Mouse (Mus musculus) lung, postnatal 0 days (tissue): ENCODE results near the gene Spata6. TPM values are rescaled to one million over a fixed set of nuclear protein-coding genes. Genes with fewer than 3 reads are reported as not detected.
A peak's percentile ranks its signal among the peaks of the same experiment; 100 is the strongest.

Source experiments
- ATAC-seq: fragments of 200-750 bp; cut with Nextera tagmentation; 2 replicates; pipeline ENCODE4 v1.8.0; 2017; ENCODE audit warnings: moderate library complexity
- DNase-seq: peaks from one replicate; pipeline ENCODE4 v3.0.0-alpha.2; 2016; ENCODE audit warnings: low spot score
- H3K27ac ChIP-seq: fragments of 300-500 bp; sonication (generic); 2 replicates; pipeline ENCODE4 v1.5.1; 2014; ENCODE audit warnings: antibody characterized with exemption, mild to moderate bottlenecking, low read length, mixed read lengths
- H3K27me3 ChIP-seq: fragments of 300-500 bp; sonication (generic); replicated peaks from 2 replicates; pipeline ENCODE4 v1.6.1; 2014; ENCODE audit warnings: low read length, mixed read lengths; ENCODE audit not compliant: insufficient read depth
- H3K36me3 ChIP-seq: fragments of 300-500 bp; sonication (generic); 2 replicates; pipeline ENCODE4 v1.6.1; 2014; ENCODE audit warnings: low read length, mixed read lengths; ENCODE audit not compliant: insufficient read depth
- H3K4me1 ChIP-seq: fragments of 300-500 bp; sonication (generic); 2 replicates; pipeline ENCODE4 v1.6.1; 2014; ENCODE audit warnings: antibody characterized with exemption, low read depth, low read length, mixed read lengths; ENCODE audit not compliant: insufficient read depth
- H3K4me2 ChIP-seq: fragments of 300-500 bp; sonication (generic); replicated peaks from 2 replicates; pipeline ENCODE4 v1.6.1; 2014; ENCODE audit warnings: low read depth, mild to moderate bottlenecking, low read length, moderate library complexity, mixed read lengths
- H3K4me3 ChIP-seq: fragments of 300-500 bp; sonication (generic); 2 replicates; pipeline ENCODE4 v1.5.1; 2014; ENCODE audit warnings: low read depth, low read length
- H3K9ac ChIP-seq: fragments of 300-500 bp; sonication (generic); replicated peaks from 2 replicates; pipeline ENCODE4 v1.6.1; 2014; ENCODE audit warnings: low read depth, mild to moderate bottlenecking
- H3K9me3 ChIP-seq: fragments of 300-500 bp; sonication (generic); 2 replicates; pipeline ENCODE4 v1.6.1; 2016; ENCODE audit warnings: low read length, mixed read lengths
- CTCF ChIP-seq: IDR thresholded peaks from 2 replicates; pipeline ENCODE4 v1.5.1; 2016; ENCODE audit warnings: antibody characterized with exemption, mild to moderate bottlenecking
- EP300 ChIP-seq: IDR thresholded peaks from 2 replicates; pipeline ENCODE4 v1.6.1; 2016; ENCODE audit warnings: antibody characterized with exemption, mild to moderate bottlenecking, control low read depth
- WGBS: fragments of 180-500 bp; shearing (Covaris S2); extraction: QIAGEN DNeasy Blood & Tissue Kit; methylation state at CpG from one replicate; pipeline ENCODE4 v1.1.7; 2014; 5-methylcytosine and 5-hydroxymethylcytosine counted together
- polyA plus RNA-seq: library from polyadenylated mRNA; unstranded; fragments of >200 nt; fragmentation: Nextera tagmentation; extraction: Ambion mirVana; gene quantifications from 2 replicates; pipeline ENCODE4 v1.2.1, GENCODE M21; 2015

Gene Spata6
- 33.2 and 33.4 TPM in 2 replicates for polyA plus RNA-seq

DNA sequence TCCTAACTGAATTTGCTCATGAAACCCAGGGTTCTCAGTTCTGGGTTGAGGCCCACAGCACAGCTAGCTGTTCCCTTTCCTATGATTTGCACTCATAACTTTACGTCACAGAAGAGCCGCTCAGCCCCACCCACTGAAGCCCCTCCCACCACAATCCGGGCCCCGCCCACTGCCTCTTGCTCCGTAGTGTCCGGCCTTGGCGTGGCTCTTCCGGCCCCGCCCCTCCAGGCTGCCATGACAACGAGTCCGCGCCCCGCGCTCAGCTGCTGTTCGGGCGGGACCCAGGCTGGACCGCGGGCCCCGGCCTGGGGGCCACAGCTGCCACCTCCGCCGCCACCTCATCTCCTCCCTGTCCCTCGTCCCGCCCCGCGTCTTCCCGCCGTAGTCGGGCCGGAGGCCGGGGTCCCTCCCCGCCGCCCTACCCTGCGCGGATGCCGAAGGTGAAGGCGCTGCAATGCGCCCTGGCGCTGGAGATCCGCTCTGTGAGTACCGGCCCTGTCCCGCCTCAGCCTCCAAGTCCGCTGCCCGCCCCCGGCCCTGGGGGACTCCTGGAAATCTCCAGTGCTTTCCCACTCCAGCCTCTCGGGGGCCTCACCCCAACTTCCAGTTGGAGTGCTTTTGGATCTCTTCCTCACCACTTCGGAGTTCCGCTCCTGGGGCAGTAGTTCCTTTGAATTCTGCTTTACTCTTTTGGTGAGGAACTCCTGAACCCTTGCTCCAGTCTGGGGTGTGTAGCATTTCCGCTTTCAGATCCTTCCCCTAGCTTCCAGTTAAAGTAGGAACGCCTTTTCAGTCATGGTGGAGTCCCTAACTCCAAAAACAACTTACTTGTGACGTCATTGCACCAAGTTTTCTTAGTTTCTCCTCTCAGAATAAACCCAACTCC lies at the start of gene Spata6:
TSS of gene Spata6 (plus strand) at position 209 of the 886 bp plus-strand sequence.
- Histone ChIP-seq H3K4me2 (peak within 1 kb of the TSS; percentile 73), H3K27ac (peak within 1 kb of the TSS; percentile 90), H3K9ac (peak within 1 kb of the TSS; percentile 78), H3K4me3 (peak within 1 kb of the TSS; percentile 89), H3K27me3 (no peaks in the 10 kb centered on the region), H3K4me1 (peaks cover 3% of the 10 kb centered on the region; the same call in 1 of the 2 replicates), H3K9me3 (no peaks in the 10 kb centered on the region), H3K36me3 (no peaks in the 10 kb centered on the region)
- ATAC-seq (peak; percentile 98), DNase-seq (peak; percentile 93)
- TF ChIP-seq CTCF (no peak), EP300 (no peak)
- WGBS = under 1% methylated on average over 49 of the region's 50 CpGs

DNA sequence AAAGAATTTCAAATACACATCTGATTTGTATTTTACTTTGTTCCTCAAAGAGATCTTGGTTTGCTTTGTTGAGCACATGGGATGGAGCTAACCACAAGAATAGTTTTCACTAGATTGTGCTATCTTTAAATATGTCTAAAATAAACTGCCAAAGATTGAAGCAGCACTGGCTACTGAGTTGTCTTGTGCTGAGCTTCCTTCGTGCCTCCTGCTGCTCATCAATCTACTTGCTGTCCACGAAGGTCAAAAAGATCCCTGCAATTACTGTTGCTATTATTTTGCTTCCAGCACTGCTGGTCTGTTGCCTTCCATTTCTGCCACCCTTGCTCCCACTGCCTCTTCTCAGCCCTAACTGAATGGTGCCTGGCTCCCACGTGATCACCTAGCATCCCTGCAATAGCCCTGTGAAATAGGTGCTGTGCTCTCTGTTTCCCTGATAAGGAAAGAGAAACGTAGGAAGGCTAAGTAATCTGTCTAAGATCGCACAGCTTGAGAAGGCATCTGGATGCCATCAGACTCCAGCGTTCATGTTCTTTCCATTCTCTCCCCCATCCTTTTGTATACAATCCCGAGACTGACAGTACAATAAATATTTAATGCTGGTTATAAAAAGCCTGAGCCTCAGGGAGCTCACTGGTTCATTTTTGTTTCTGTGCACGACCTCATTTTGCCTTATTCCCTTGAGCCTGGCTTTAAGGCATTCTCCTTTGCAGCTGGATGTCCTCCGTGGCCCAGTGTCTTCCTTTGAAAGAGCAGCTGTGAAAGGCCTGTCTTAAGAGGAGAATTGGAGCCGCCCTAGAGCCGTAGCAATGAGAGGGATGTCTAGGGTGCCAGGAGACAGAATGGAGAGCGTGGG lies 49.0 kb upstream of the Spata6 start:
- Histone ChIP-seq H3K4me3 (no peak overlapping the region), H3K4me2 (no peak overlapping the region), H3K9me3 (no peaks in the 10 kb centered on the region), H3K36me3 (no peaks in the 10 kb centered on the region), H3K27me3 (no peaks in the 10 kb centered on the region), H3K27ac (no peak overlapping the region), H3K9ac (no peak overlapping the region), H3K4me1 (no peaks in the 10 kb centered on the region)
- WGBS = 21% methylated on average over 12 of the region's 12 CpGs
- TF ChIP-seq EP300 (no peak), CTCF (no peak)
- DNase-seq (peak; percentile 35), ATAC-seq (peak; percentile 53)

- TF ChIP-seq CTCF (no peak), EP300 (no peak)
- Histone ChIP-seq H3K4me1 (no peaks in the 10 kb centered on the region), H3K9ac (no peak overlapping the region), H3K36me3 (no peaks in the 10 kb centered on the region), H3K4me2 (no peak overlapping the region), H3K27ac (no peak overlapping the region), H3K27me3 (no peaks in the 10 kb centered on the region), H3K9me3 (no peaks in the 10 kb centered on the region), H3K4me3 (no peak overlapping the region)
- no peak for DNase-seq
- WGBS = 39% methylated on average over 4 of the region's 4 CpGs
- ATAC-seq = no peak
Observed at GRCm38 (mm10) chr4:111671440-111671839, 48.3 kb upstream of the Spata6 start.

GRCm38 (mm10) chr4:111673904-111674303 lies 45.9 kb upstream of the Spata6 start:
- Histone ChIP-seq H3K4me1 (no peaks in the 10 kb centered on the region), H3K27me3 (no peaks in the 10 kb centered on the region), H3K9ac (no peak overlapping the region), H3K36me3 (no peaks in the 10 kb centered on the region), H3K4me2 (no peak overlapping the region), H3K27ac (no peak overlapping the region), H3K4me3 (no peak overlapping the region), H3K9me3 (no peaks in the 10 kb centered on the region)
- ATAC-seq = no peak
- no peak for TF ChIP-seq EP300
- TF ChIP-seq CTCF = no peak
- DNase-seq = no peak

GRCm38 (mm10) chr4:111681926-111682325 lies 37.9 kb upstream of the Spata6 start:
- no peak for ATAC-seq
- Histone ChIP-seq H3K4me3 (no peak overlapping the region), H3K9me3 (no peaks in the 10 kb centered on the region), H3K4me1 (no peaks in the 10 kb centered on the region), H3K36me3 (no peaks in the 10 kb centered on the region), H3K4me2 (no peak overlapping the region), H3K9ac (no peak overlapping the region), H3K27me3 (no peaks in the 10 kb centered on the region), H3K27ac (no peak overlapping the region)
- WGBS = 82% methylated on average over 5 of the region's 5 CpGs
- DNase-seq = no peak
- no peak for TF ChIP-seq EP300
- no peak for TF ChIP-seq CTCF

- ATAC-seq (no peak), DNase-seq (no peak)
- Histone ChIP-seq H3K9me3 (no peaks in the 10 kb centered on the region), H3K36me3 (no peaks in the 10 kb centered on the region), H3K4me3 (no peak overlapping the region), H3K27ac (no peak overlapping the region), H3K4me1 (no peaks in the 10 kb centered on the region), H3K27me3 (no peaks in the 10 kb centered on the region), H3K4me2 (no peak overlapping the region), H3K9ac (no peak overlapping the region)
- TF ChIP-seq CTCF (no peak), EP300 (no peak)
- WGBS = 72% methylated on average over 3 of the region's 3 CpGs
Observed at GRCm38 (mm10) chr4:111682793-111683192, 37.0 kb upstream of the Spata6 start.
